ENCODE assay signal across 8 mouse cellular contexts in genomic region chr9:121385091-121385748, GRCm38 (mm10).
DNase-seq lines count a peak whose midpoint lies in the region; ATAC-seq lines count a peak whose summit lies in the region.

No protein-coding gene starts in this region.

- peak; percentile 88 for DNase-seq in cerebellum, adult 11 months
- peak; percentile 90 for DNase-seq in cerebellum, adult 8-10 months
- peak; percentile 92 to 93 for DNase-seq in left cerebral cortex, postnatal 14 days (ENCODE audit: low spot score in 2 of 2)
- DNase-seq in right cerebral cortex, postnatal 36 days (ENCODE audit: low spot score in 2 of 2), result peak; percentile 81 to 85

- intact Hi-C loops in left cerebral cortex, postnatal 14 days (cut with DNase I), result loop anchor here (5.0 kb wide), 1 partner anchor 222 kb away; no protein-coding TSS in a partner anchor

- no peak overlapping the region for H3K4me2 ChIP-seq in hindbrain, embryonic 13.5 days

- H3K9ac ChIP-seq in hindbrain, embryonic 13.5 days, result peak overlapping the region; percentile 49; the same call in 1 of the 2 replicates

- H3K36me3 ChIP-seq in hindbrain, embryonic 13.5 days, result no peaks in the 10 kb centered on the region

- no peak overlapping the region for H3K4me3 ChIP-seq in hindbrain, embryonic 13.5 days

- no peak for ATAC-seq in cerebellum, adult (ENCODE audit: insufficient number of reproducible peaks, low FRiP score, low TSS enrichment)
- peak; percentile 11 for ATAC-seq in frontal cortex, adult (ENCODE audit: low TSS enrichment)
- 0 out of 2 replicates have a peak, but pooled peaks have one; percentile 8 for ATAC-seq in hindbrain, embryonic 13.5 days (ENCODE audit: low FRiP score)
- ATAC-seq in megakaryocyte-erythroid progenitor cell, adult 5-6 weeks (replicated peaks; ENCODE audit: low FRiP score, low TSS enrichment, poor library complexity, severe bottlenecking), result peak; percentile 62

- peaks cover 59% of the 10 kb centered on the region for H3K4me1 ChIP-seq in hindbrain, embryonic 13.5 days (replicated peaks)

- H3K27me3 ChIP-seq in hindbrain, embryonic 13.5 days, result no peaks in the 10 kb centered on the region

- H3K27ac ChIP-seq in hindbrain, embryonic 13.5 days, result peak overlapping the region; percentile 58

- no peaks in the 10 kb centered on the region for H3K9me3 ChIP-seq in hindbrain, embryonic 13.5 days

- 37% methylated on average over 16 of the region's 16 CpGs for WGBS in hindbrain, embryonic 13.5 days
